Mouse (Mus musculus): Measurements from ENCODE around the gene Mettl27. TPM values are rescaled to one million over a fixed set of nuclear protein-coding genes. Genes with fewer than 3 reads are reported as not detected.
"Not testable (repeated sequence)": the region's sequence is repeated elsewhere in the genome, so short reads cannot be mapped to it uniquely, and the experiment has no call there.

Gene Mettl27
- total RNA-seq, 2 experiments from 2014 or later = 4.2 to 4.6 TPM

DNA sequence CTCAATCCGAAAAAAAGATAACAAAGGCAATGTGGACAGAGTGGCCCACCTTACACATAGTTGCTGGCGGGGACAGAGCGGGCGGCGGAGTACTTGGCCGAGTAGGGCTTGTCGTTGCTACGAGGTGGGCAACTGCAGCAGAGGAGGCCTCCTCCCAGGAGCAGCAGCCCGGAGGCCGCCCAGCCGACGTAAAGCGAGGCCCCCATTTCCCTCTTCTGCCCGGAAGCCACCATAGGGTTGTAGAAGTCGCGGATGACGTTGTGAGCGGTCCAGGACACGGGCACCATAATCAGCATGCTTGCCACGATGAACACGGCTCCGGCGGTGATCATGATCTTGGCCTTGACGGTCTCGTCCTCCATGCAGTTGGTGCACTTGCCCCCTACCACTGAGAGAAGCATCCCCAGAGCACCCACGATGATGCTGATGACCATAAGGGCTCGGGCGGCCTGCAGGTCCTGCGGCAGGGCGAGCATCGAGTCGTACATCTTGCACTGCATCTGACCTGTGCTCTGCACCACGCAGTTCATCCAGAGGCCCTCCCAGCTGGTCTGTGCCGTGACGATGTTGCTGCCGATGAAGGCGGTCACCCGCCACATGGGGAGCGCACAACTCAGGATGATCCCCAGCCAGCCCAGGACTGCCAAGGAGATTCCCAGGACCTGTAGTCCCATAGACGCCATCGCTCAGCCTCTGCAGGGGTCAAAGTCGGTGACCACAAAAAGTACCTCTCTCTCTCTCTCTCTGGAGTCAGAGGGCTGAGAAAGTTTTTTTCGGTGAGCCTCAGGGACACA, 14.1 kb downstream of the Mettl27 start:
- no peak overlapping the region for H3K27ac ChIP-seq
- no peak overlapping the region for H3K4me3 ChIP-seq
- TF ChIP-seq CTCF (IDR thresholded peaks at IDR 0.05) = no peak
- DNase-seq = no peak
- intact Hi-C loops (cut with DNase I) = no loop called here

GRCm38 (mm10) chr5:134946857-134947255, 14.7 kb downstream of the Mettl27 start, which contains the start of gene Cldn4:
TSS of gene Cldn4 (minus strand) at chr5:134946934.
- Histone ChIP-seq H3K27ac (no peak within 1 kb of the TSS), H3K4me3 (no peak within 1 kb of the TSS)
- intact Hi-C loops (cut with DNase I) = no loop called here
- DNase-seq = no peak
- no peak for TF ChIP-seq CTCF (IDR thresholded peaks at IDR 0.05)

DNA sequence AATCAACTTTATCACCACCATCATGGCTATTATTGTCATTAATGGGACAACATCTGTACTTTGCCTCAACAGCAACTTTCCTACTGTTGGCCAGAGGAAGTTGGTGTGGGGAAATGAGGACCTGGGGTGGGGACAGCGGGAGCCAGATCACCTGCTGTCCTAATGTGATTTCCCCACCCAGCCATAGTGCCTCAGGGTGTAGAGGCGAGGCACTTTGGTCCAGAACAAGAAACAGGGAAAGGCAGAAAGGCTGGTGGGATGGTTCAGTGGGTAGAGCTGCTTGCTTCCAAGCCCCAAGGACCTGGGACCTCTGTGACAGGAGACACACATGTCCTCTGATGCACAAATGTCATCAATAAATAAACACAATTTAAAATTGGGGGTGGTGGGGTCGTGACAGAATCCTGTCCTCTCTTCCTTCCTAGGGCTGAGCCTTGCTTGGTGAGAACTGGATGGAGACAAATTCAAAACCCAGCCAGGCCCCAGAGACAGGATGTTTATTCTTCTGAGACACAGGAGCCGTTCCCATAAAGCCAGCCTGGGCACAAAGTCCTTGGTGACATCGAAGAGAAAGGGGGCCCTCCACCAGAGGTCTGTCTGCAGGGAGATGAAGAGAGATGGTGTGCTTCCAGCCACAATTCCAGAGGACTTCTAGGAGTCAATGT, 15.4 kb downstream of the Mettl27 start:
- Histone ChIP-seq H3K4me3 (no peak overlapping the region), H3K27ac (no peak overlapping the region)
- no peak for DNase-seq
- intact Hi-C loops (cut with DNase I) = no loop called here
- no peak for TF ChIP-seq CTCF (IDR thresholded peaks at IDR 0.05)

DNA sequence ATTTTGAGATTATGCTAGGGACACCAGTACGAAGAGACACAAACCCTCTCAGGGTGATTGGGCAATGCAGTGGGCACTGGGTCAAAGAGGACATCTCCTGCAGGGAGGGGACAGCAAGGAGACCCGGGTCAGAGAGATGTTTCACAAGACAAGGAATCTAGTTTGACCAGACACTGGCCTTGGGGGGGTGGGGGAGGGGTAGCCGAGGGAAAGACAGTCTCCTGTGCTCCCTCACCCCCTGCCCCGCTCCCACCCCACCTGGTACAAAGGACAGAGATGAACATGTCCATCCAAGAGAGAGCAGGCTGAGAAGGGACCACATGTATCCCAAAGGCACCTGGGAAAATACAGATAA, 15.9 kb downstream of the Mettl27 start:
- Histone ChIP-seq H3K27ac (no peak overlapping the region), H3K4me3 (no peak overlapping the region)
- no peak for TF ChIP-seq CTCF (IDR thresholded peaks at IDR 0.05)
- intact Hi-C loops (cut with DNase I) = no loop called here
- DNase-seq = no peak

DNA sequence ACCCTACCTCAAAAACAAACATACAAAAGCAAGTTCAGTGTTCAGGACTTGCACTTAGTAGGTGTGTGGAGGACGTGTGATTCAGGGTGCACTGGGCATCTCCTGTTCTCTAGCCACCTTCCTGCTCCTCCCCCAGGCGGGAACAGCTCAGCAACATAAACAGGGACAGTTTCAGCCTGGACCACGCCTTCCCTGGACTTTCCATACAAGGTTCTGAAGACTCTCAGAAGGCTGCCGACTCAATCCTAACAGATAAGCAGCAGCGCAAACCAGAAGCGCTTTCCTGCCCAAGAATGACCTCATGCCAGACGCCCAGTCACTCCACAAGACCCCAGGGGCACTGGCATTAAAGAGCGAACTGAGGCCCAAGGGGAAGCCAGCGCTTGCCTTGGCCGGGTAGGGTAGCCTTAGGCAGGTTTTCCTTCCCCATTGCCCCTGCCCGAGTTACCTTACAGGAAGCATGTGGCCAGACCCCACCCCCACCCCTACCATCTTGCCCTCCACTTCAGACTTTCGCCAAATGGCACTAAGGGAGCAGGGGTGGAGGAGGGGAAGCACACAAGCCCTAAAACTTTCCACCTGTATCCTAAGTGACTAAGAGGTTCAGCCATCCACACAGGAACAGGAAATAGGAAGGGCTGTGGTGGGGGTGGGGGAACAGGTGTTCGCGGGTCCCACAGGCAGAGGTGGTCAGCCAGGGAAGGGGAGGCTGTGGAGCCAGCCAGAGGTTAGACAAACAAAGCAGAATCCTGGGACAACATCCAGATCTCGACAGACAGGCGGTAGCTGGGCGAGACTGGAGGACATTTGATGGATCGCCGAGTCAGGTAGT, 19.1 kb downstream of the Mettl27 start:
- no peak overlapping the region for H3K27ac ChIP-seq
- H3K4me3 ChIP-seq = no peak overlapping the region
- no peak for TF ChIP-seq CTCF (IDR thresholded peaks at IDR 0.05)
- intact Hi-C loops (cut with DNase I) = no loop called here
- DNase-seq = no peak

- no peak for DNase-seq
- no peak for TF ChIP-seq CTCF (IDR thresholded peaks at IDR 0.05)
- no peak overlapping the region for H3K4me3 ChIP-seq
- H3K27ac ChIP-seq = no peak overlapping the region
- intact Hi-C loops (cut with DNase I) = no loop called here
These were observed 23.3 kb downstream of the Mettl27 start for GRCm38 (mm10) chr5:134955491-134955890.

- Histone ChIP-seq H3K4me3 (no peak overlapping the region), H3K27ac (peak overlapping the region; percentile 73)
- DNase-seq = peak; percentile 76
- intact Hi-C loops (cut with DNase I) = no loop called here
- no peak for TF ChIP-seq CTCF (IDR thresholded peaks at IDR 0.05)
These were observed 26.9 kb downstream of the Mettl27 start for GRCm38 (mm10) chr5:134959114-134959513.

GRCm38 (mm10) chr5:134960430-134960829, 28.3 kb downstream of the Mettl27 start:
- no peak for TF ChIP-seq CTCF (IDR thresholded peaks at IDR 0.05)
- no peak for DNase-seq
- intact Hi-C loops (cut with DNase I) = no loop called here
- Histone ChIP-seq H3K4me3 (no peak overlapping the region), H3K27ac (no peak overlapping the region)

- Histone ChIP-seq H3K4me3 (no peak overlapping the region), H3K27ac (no peak overlapping the region)
- intact Hi-C loops (cut with DNase I) = no loop called here
- no peak for DNase-seq
- no peak for TF ChIP-seq CTCF (IDR thresholded peaks at IDR 0.05)
These were observed 29.4 kb downstream of the Mettl27 start for GRCm38 (mm10) chr5:134961519-134961918.

GRCm38 (mm10) chr5:134963546-134963945, 31.4 kb downstream of the Mettl27 start:
- intact Hi-C loops (cut with DNase I) = no loop called here
- H3K27ac ChIP-seq = no peak overlapping the region
- TF ChIP-seq CTCF (IDR thresholded peaks at IDR 0.05) = no peak
- H3K4me3 ChIP-seq = no peak overlapping the region
- no peak for DNase-seq

DNA sequence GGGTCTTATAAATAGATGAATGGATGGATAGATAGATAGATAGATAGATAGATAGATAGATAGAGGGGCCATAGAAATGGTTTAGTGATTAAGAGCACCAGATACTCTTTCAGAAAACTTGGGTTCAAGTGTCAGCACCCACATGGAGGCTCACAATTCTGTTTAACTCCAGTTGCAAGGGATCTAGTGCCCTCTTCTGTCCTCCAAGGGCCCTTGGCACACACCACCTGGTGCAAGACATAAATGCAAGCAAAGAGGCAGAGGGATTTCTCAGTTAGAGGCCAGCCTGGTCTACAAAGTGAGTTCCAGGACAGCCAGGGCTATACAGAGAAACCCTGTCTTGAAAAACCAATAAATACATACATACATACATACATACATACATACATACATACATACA, 32.5 kb downstream of the Mettl27 start:
- intact Hi-C loops (cut with DNase I) = loop anchor here (1.0 kb wide), 2 partner anchors 31 to 57 kb away; no protein-coding TSS in a partner anchor
- not testable (repeated sequence) for H3K27ac ChIP-seq, DNase-seq, H3K4me3 ChIP-seq

DNA sequence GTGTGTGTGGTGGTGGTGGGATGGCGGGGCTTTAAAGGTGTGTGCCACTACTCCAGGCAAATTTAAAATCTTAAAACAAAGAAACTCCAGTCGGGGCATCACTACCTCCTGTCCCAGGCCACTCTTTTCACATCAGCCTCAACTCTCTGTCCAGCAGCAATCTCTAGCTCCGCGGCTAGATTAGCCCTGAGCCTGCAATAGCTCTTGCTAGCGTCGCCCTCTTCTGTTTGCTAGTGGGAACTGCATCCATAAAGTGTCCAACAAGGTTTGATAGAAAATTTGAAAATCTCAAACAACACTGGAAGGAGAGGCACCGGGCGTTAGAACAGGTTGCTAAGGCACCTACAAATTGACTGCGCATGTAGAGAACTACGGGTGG, 33.3 kb downstream of the Mettl27 start:
- TF ChIP-seq CTCF (IDR thresholded peaks at IDR 0.05) = peak; percentile 92

More for the DNA sequence above, 33.3 kb downstream of the Mettl27 start:
- peak overlapping the region; percentile 68 for H3K4me3 ChIP-seq
- intact Hi-C loops (cut with DNase I) = loop anchor here (1.0 kb wide), 2 partner anchors 32 to 58 kb away; no protein-coding TSS in a partner anchor
- H3K27ac ChIP-seq = peak overlapping the region; percentile 72
- DNase-seq = peak; percentile 75
